Mouse (Mus musculus): ENCODE results near the gene Hook2. TPM values are rescaled to one million over a fixed set of nuclear protein-coding genes. Genes with fewer than 3 reads are reported as not detected.

The Hook2 gene
- polyA plus RNA-seq, 1 experiment from 2014 or later = 12.2 TPM

DNA sequence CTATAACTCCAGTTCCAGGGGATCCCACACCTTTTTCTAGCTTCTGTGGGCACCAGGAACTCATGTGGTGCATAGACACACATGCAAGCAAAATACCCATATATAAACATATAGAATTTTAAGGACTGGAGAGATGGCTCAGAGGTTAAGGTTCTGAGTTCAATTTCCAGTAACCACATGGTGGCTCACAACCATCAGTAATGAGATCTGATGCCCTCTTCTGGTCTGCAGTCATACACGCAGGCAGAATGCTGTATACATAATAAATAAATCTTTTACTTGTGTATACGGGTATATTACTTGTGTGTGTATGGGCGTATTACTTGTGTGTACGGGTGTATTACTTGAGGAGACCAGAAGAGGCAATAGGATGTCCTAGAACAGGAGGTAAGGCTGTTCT is 26.5 kb upstream of the Hook2 start:
- DNase-seq = no peak
- Histone ChIP-seq H3K9ac (replicated peaks) (no peak overlapping the region), H3K4me3 (ENCODE audit: low read depth, low read length) (no peak overlapping the region)

GRCm38 (mm10) chr8:84965731-84966291 is 24.6 kb upstream of the Hook2 start:
- Histone ChIP-seq H3K4me1 (ENCODE audit: insufficient read depth) (peaks cover 37% of the 10 kb centered on the region), H3K4me2 (ENCODE audit: low read depth, low read length) (peak overlapping the region; percentile 97), H3K27me3 (ENCODE audit: insufficient read depth, low read length) (no peaks in the 10 kb centered on the region), H3K27ac (ENCODE audit: low read depth) (peak overlapping the region; percentile 98), H3K4me3 (ENCODE audit: low read depth, low read length) (peak overlapping the region; percentile 72), H3K9me3 (ENCODE audit: low read length) (no peaks in the 10 kb centered on the region), H3K36me3 (replicated peaks; ENCODE audit: insufficient read depth, low read length) (peaks cover 13% of the 10 kb centered on the region; the same call in 1 of the 2 replicates), H3K9ac (replicated peaks) (peak overlapping the region; percentile 77)
- 2% methylated on average over 41 of the region's 41 CpGs for WGBS (ENCODE audit: insufficient replicate concordance)
- no peak; the same call in 1 of the 2 replicates for TF ChIP-seq EP300 (IDR thresholded peaks at IDR 0.05; ENCODE audit: low read depth)
- TF ChIP-seq CTCF (IDR thresholded peaks at IDR 0.05; ENCODE audit: low read depth) = no peak
- DNase-seq = peak; percentile 96
- peak; percentile 85 for ATAC-seq

More for the DNA sequence above, 26.5 kb upstream of the Hook2 start:
- Histone ChIP-seq H3K4me1 (ENCODE audit: insufficient read depth) (peaks cover 32% of the 10 kb centered on the region), H3K36me3 (replicated peaks; ENCODE audit: insufficient read depth, low read length) (peaks cover 13% of the 10 kb centered on the region; the same call in 1 of the 2 replicates), H3K4me2 (ENCODE audit: low read depth, low read length) (peak overlapping the region; percentile 97; the same call in 1 of the 2 replicates), H3K9me3 (ENCODE audit: low read length) (no peaks in the 10 kb centered on the region), H3K27ac (ENCODE audit: low read depth) (no peak overlapping the region), H3K27me3 (ENCODE audit: insufficient read depth, low read length) (no peaks in the 10 kb centered on the region)
- WGBS (ENCODE audit: insufficient replicate concordance) = 80% methylated on average over 4 of the region's 4 CpGs
- no peak for ATAC-seq
- no peak for TF ChIP-seq EP300 (IDR thresholded peaks at IDR 0.05; ENCODE audit: low read depth)
- TF ChIP-seq CTCF (IDR thresholded peaks at IDR 0.05; ENCODE audit: low read depth) = peak; percentile 49

DNA sequence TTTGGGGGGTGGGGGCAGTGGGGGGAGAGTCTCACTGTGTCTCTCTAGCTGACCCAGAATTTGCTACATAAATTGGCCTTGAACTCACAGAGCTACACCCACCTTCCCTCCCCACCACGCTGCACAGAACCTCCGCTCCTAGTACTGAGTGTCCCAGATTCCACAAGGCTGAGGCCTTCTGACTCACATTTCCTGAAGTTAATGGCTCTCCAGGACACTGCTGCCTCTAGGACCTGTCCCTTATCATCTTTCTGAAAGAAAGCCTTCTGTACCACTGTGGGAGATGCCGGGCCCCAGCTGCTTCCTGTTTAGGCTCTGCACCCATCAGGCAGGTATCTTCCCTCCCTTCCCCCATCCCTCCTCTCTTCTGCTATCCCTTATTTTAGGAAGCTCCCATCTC is 23.8 kb upstream of the Hook2 start:
- WGBS (ENCODE audit: insufficient replicate concordance) = 14% methylated on average over 3 of the region's 3 CpGs
- peak overlapping the region; percentile 98 for H3K27ac ChIP-seq (ENCODE audit: low read depth)
- H3K9ac ChIP-seq (replicated peaks) = no peak overlapping the region; the same call in 1 of the 2 replicates
- H3K4me2 ChIP-seq (ENCODE audit: low read depth, low read length) = peak overlapping the region; percentile 97
- peaks cover 13% of the 10 kb centered on the region for H3K36me3 ChIP-seq (replicated peaks; ENCODE audit: insufficient read depth, low read length)
- DNase-seq = no peak
- peak overlapping the region; percentile 2; the same call in 1 of the 2 replicates for H3K4me3 ChIP-seq (ENCODE audit: low read depth, low read length)
- no peaks in the 10 kb centered on the region for H3K9me3 ChIP-seq (ENCODE audit: low read length)
- no peak for ATAC-seq
- TF ChIP-seq EP300 (IDR thresholded peaks at IDR 0.05; ENCODE audit: low read depth) = no peak
- no peak for TF ChIP-seq CTCF (IDR thresholded peaks at IDR 0.05; ENCODE audit: low read depth)
- H3K27me3 ChIP-seq (ENCODE audit: insufficient read depth, low read length) = no peaks in the 10 kb centered on the region
- H3K4me1 ChIP-seq (ENCODE audit: insufficient read depth) = peaks cover 37% of the 10 kb centered on the region

GRCm38 (mm10) chr8:84967532-84968304 is 22.7 kb upstream of the Hook2 start:
- peak overlapping the region; percentile 91; the same call in 1 of the 2 replicates for H3K9ac ChIP-seq (replicated peaks)
- TF ChIP-seq CTCF (IDR thresholded peaks at IDR 0.05; ENCODE audit: low read depth) = no peak
- TF ChIP-seq EP300 (IDR thresholded peaks at IDR 0.05; ENCODE audit: low read depth) = no peak
- 0 out of 2 replicates have a peak overlapping the region, but pooled peaks have one; percentile 83 for H3K4me3 ChIP-seq (ENCODE audit: low read depth, low read length)
- H3K27ac ChIP-seq (ENCODE audit: low read depth) = peak overlapping the region; percentile 98
- DNase-seq (no peak), ATAC-seq (no peak)
- 86% methylated on average over 13 of the region's 13 CpGs for WGBS (ENCODE audit: insufficient replicate concordance)
- H3K9me3 ChIP-seq (ENCODE audit: low read length) = no peaks in the 10 kb centered on the region
- no peaks in the 10 kb centered on the region for H3K27me3 ChIP-seq (ENCODE audit: insufficient read depth, low read length)
- H3K36me3 ChIP-seq (replicated peaks; ENCODE audit: insufficient read depth, low read length) = peaks cover 19% of the 10 kb centered on the region
- H3K4me2 ChIP-seq (ENCODE audit: low read depth, low read length) = peak overlapping the region; percentile 96
- peaks cover 37% of the 10 kb centered on the region for H3K4me1 ChIP-seq (ENCODE audit: insufficient read depth)

- DNase-seq (no peak), ATAC-seq (no peak)
- Histone ChIP-seq H3K4me1 (ENCODE audit: insufficient read depth) (peaks cover 45% of the 10 kb centered on the region), H3K36me3 (replicated peaks; ENCODE audit: insufficient read depth, low read length) (peaks cover 26% of the 10 kb centered on the region), H3K27ac (ENCODE audit: low read depth) (peak overlapping the region; percentile 98), H3K9me3 (ENCODE audit: low read length) (no peaks in the 10 kb centered on the region), H3K27me3 (ENCODE audit: insufficient read depth, low read length) (no peaks in the 10 kb centered on the region), H3K4me2 (ENCODE audit: low read depth, low read length) (peak overlapping the region; percentile 96), H3K9ac (replicated peaks) (peak overlapping the region; percentile 91), H3K4me3 (ENCODE audit: low read depth, low read length) (peak overlapping the region; percentile 83)
- no peak for TF ChIP-seq CTCF (IDR thresholded peaks at IDR 0.05; ENCODE audit: low read depth)
- TF ChIP-seq EP300 (IDR thresholded peaks at IDR 0.05; ENCODE audit: low read depth) = no peak
- WGBS (ENCODE audit: insufficient replicate concordance) = 12% methylated on average over 2 of the region's 2 CpGs
Measured at GRCm38 (mm10) chr8:84968650-84969049, 21.8 kb upstream of the Hook2 start.

Measured in liver, postnatal 0 days (tissue).